Mouse (Mus musculus) adrenal gland, postnatal 25 days (tissue): ENCODE measurements around the gene Scfd2. TPM values are rescaled to one million over a fixed set of nuclear protein-coding genes. Genes with fewer than 3 reads are reported as not detected.

Source experiments
- DNase-seq: peaks from one replicate; pipeline ENCODE4 v3.0.0; 2021; ENCODE audit warnings: mixed read lengths
- total RNA-seq: library from RNA; stranded (reverse); gene quantifications from 2 replicates; pipeline ENCODE4 v1.2.3, GENCODE M21; 2021

Scfd2 gene
- total RNA-seq, 1 experiment from 2014 or later: 23.3 TPM

DNA sequence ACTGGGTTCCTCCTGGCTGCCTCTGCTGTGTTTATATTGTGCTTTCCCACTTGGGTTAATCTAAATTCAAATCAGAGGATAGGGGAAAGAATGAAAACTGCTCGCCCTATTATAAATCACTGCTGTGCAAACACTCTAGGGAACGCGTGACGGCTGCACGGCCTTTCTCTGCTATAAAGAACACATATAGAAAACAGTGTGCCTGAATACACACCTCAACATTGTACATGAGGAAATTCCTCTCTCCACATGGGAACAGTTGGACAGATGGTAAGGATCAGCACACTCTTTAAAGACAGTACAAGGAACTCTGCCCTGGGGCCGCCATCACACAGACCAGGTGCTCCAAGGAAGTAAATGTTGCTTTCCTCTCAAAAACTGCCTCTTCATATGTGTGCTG is 166.2 kb downstream of the Scfd2 start:
- no peak for DNase-seq

DNA sequence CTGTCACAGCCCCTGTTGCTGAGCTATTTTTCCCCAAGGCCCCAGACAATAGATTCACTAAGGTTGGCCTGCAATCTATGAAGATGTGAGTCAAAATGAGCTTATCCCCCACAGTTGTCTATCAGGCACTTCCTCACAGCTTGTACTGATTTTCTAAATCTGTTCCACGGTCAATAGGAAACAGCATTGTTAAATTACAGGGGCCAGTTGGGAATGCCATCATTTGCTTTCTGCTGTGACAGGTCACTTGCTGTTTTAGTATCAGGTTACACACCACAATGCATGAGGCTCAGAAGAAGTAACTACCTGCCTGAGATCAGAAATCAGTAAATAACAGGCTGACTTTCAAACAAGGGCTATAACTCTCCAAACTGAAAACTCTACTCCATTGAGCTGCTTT is 168.3 kb downstream of the Scfd2 start:
- no peak for DNase-seq

DNA sequence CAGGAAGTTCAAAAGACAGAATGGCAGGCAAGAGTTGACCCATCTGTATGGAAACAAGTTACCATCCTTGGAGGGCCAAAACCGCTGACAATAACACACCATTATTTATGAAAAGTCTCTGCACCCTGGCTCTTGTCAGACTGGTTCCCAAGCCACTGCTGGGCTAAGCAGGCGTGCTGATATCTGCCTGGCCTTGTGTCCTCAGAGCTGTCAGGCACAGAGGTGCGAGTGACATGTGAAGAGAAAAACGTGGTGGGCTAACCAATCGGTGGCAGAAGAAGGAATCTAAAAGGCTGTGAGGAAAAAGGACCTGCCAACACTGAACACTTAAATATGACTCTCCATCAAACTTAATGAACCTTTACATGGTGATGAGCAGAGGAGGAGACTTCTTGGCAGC is 170.0 kb downstream of the Scfd2 start:
- no peak for DNase-seq

GRCm38 (mm10) chr5:74358033-74358432 is 173.5 kb downstream of the Scfd2 start:
- no peak for DNase-seq

- DNase-seq: no peak
These were observed 176.0 kb downstream of the Scfd2 start for GRCm38 (mm10) chr5:74355416-74356177.

- DNase-seq: no peak
These were observed 180.7 kb downstream of the Scfd2 start for GRCm38 (mm10) chr5:74350909-74351308.

- DNase-seq: no peak
These were observed 183.3 kb downstream of the Scfd2 start for GRCm38 (mm10) chr5:74348079-74348870.

GRCm38 (mm10) chr5:74343045-74343444 is 188.5 kb downstream of the Scfd2 start:
- no peak for DNase-seq

- no peak for DNase-seq
These were observed 189.0 kb downstream of the Scfd2 start for GRCm38 (mm10) chr5:74342557-74342956.

- DNase-seq: no peak
These were observed 194.1 kb downstream of the Scfd2 start for GRCm38 (mm10) chr5:74337491-74337890.

DNA sequence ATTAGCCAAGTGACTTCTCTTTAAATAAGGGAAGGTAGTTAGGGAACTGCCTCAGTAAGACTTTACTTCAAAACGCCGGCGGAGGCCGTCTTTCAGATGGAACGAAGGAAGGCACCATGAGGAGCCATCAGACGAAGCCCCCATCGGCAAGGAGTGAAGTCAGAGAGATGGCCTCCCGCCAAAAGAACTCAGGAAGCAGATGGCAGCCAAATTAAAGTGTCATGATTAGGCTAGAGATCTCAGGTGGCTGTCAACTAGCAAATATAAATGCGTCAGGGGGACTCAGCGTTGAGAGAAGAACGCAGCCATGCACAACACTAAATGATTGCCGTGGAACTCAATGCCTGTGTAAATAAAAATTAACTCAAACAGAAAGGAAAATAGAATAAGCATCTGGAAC is 194.8 kb downstream of the Scfd2 start:
- DNase-seq: no peak

DNA sequence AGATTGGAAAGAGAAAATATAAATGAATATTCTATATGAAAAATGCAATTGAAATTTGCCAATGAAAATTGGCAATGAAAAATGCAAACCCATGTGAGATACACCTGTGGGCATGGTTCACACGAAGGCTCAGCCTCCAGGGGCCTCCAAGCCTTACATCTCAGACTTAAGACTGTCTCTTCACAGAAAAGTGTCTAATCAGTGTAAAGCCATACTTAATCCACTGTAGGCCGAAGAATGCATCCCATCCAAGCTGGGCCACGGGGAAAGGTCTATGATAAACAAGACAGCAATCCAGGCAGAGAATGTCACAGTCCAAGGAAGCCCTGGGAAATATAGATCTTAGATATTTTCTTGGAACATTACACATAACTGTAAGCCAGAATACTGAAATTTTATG is 198.3 kb downstream of the Scfd2 start:
- DNase-seq: no peak

DNA sequence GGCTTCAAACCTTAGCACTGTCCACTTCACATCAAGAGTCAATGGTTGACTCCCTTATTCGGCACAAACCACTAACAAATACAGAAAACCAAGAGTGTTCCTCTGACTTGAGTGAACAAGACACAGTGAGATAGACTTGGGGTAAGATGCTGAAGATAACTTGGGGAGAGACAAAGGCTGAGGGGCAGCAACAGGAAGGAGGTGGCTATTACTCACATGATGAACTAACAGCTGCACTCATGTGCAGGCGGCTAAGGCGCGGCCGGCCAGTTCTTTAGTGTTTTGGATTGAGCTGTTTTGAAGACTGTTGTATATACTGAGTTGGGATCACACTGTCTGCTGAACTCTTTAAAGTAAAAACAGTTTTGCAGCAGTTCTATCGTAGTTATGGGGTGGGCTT is 205.3 kb downstream of the Scfd2 start:
- DNase-seq: no peak

DNA sequence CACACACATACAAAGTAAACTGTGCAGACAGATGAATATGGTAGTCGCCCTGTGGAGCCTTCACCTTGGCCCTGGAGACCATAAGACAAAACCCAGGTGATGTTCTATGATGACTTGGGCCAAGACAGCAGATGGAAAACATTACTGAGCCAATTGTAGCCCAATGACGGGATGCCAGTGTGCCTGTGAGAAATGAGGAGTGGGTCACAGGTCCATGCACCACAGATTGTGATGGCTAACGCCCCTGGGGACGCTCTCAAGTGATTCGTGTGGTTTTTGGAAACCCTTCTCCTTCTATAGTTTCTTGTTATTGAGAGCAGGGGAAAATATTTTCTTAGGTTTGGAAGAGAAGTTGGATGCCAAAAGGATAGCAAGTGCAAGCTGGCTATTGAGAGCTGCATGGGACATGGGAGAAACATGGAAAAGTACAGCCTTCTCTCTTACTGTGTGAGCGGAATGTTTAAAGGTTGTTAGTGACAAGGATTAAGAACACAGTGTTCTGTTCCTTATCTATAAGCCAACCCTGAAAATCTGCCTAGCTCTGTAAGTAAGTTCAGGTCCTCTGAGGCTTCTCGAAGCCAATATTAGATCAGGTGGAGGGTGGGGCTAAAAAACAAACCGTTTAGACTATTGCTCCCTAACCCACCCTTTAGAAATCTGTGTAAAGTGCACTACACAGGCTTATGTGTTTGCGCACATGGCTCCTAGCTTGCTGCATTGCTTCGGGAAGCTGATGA is 210.4 kb downstream of the Scfd2 start:
- no peak for DNase-seq

DNA sequence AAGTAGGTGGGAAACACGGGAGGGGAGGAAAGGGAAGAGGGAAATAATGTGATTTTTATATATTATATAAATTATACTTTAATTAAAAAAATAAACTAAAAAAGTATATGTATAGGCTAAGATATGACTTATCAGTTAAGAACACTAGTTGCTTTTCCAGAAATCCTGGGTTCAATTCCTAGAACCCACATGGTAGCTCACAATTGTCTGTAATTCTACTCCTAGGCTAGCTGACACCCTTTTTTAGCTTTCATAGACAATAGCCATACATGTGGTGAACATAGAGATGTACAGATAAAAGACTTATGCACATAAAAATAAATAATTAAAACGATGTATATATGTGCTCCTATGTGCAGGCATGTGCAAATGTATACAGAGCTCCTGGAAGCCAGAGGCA is 212.0 kb downstream of the Scfd2 start:
- no peak for DNase-seq

- DNase-seq: no peak
These were observed 214.4 kb downstream of the Scfd2 start for GRCm38 (mm10) chr5:74317174-74317573.

- DNase-seq: no peak
These were observed 215.1 kb downstream of the Scfd2 start for GRCm38 (mm10) chr5:74316333-74316945.

GRCm38 (mm10) chr5:74315471-74316245 is 215.9 kb downstream of the Scfd2 start:
- peak; percentile 23 for DNase-seq

DNA sequence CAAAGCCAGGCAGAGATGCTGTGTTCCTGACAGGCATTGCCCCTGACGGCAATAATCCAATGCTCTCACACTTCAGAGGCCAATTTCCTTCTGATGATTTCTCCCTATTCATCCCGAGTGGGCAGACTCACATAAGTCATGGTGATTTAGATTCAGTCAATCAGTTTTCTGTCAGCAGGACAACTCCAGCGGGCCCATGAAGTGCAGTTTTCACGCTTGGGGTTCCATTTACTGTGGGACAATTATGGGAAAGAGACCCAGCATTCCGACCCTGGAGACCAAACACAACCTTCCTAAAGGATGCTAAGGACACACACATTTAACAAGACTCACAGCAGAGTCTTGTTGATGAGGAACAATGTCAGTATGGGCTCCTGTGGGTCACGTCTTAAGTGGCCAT is 217.1 kb downstream of the Scfd2 start:
- no peak for DNase-seq

- no peak for DNase-seq
These were observed 218.0 kb downstream of the Scfd2 start for GRCm38 (mm10) chr5:74313542-74313941.

DNA sequence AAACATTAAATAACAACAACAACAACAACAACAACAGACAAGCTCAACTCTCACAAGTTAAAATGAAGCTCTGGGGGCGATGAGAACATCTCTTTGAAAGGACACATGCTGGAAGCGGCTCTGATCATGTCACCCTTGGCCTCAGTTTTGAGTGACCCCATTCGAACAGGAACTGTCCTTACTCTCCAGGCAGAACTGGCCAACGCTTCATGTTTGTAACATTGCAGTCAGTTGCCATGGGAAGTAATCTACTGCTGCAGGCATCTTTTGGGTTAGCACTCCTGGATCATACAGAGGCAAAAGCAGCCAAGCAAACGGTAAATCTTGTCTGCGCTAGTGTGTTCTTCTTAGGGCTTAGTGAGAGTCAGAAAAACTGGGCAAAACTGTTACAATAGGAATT is 219.7 kb downstream of the Scfd2 start:
- DNase-seq: no peak
